ENCODE assay signal across 30 mouse cellular contexts in genomic region chr3:79086282-79086681, GRCm38 (mm10).
"Had no signal": no experiment of that assay in that cellular context is flagged by ENCODE, and none has a peak within 500 bp of the region (broad histone marks: within the 10 kb centered on the region; RNA-seq: fewer than 3 reads in every experiment).

No protein-coding gene starts in this region.

- ATAC-seq: liver, embryonic 12.5 days; lung, postnatal 0 days; midbrain, embryonic 13.5 days; midbrain, embryonic 15.5 days; midbrain, embryonic 16.5 days had no signal

- DNase-seq: left cerebral cortex, postnatal 4 days; liver, embryonic 13.5 days; lung, adult 18-20 months; lung, adult 2 months; lung, embryonic 14.5 days; lung, postnatal 10 days; lung, postnatal 14 days; lung, postnatal 36 days; lung, postnatal 4 days; midbrain, embryonic 14.5 days had no signal

- H3K4me2 ChIP-seq: limb, embryonic 12.5 days; limb, embryonic 13.5 days; limb, embryonic 15.5 days; liver, embryonic 12.5 days; liver, embryonic 13.5 days; liver, embryonic 15.5 days; lung, embryonic 14.5 days; lung, embryonic 15.5 days; midbrain, embryonic 11.5 days; midbrain, embryonic 12.5 days; midbrain, embryonic 13.5 days; midbrain, embryonic 15.5 days; neural tube, embryonic 12.5 days had no signal

- H3K27me3 ChIP-seq: limb, embryonic 12.5 days; limb, embryonic 13.5 days; limb, embryonic 15.5 days; liver, embryonic 12.5 days; liver, embryonic 13.5 days; liver, embryonic 15.5 days; lung, embryonic 15.5 days; megakaryocyte, embryonic 14.5 days; midbrain, embryonic 12.5 days; midbrain, embryonic 13.5 days; midbrain, embryonic 15.5 days; neural tube, embryonic 12.5 days had no signal

- H3K4me1 ChIP-seq: limb, embryonic 10.5 days; limb, embryonic 12.5 days; limb, embryonic 13.5 days; limb, embryonic 15.5 days; liver, embryonic 12.5 days; liver, embryonic 13.5 days; liver, embryonic 15.5 days; lung, embryonic 15.5 days; megakaryocyte, embryonic 14.5 days; midbrain, embryonic 10.5 days; midbrain, embryonic 12.5 days; midbrain, embryonic 13.5 days; midbrain, embryonic 15.5 days; neural tube, embryonic 12.5 days had no signal

- H3K4me3 ChIP-seq: left cerebral cortex, adult 2 months; limb, embryonic 10.5 days; limb, embryonic 12.5 days; limb, embryonic 13.5 days; limb, embryonic 15.5 days; liver, embryonic 12.5 days; liver, embryonic 13.5 days; liver, embryonic 15.5 days; lung, embryonic 15.5 days; megakaryocyte, embryonic 14.5 days; midbrain, embryonic 10.5 days; midbrain, embryonic 12.5 days; midbrain, embryonic 13.5 days; midbrain, embryonic 15.5 days; myocyte; neural tube, embryonic 12.5 days had no signal

- H3K27ac ChIP-seq: left cerebral cortex, adult 2 months; limb, embryonic 10.5 days; limb, embryonic 12.5 days; limb, embryonic 13.5 days; limb, embryonic 15.5 days; liver, embryonic 12.5 days; liver, embryonic 13.5 days; liver, embryonic 14.5 days; liver, embryonic 15.5 days; lung, embryonic 15.5 days; macrophage; midbrain, embryonic 10.5 days; midbrain, embryonic 12.5 days; midbrain, embryonic 13.5 days; midbrain, embryonic 15.5 days; neural tube, embryonic 12.5 days had no signal

- H3K9me3 ChIP-seq: limb, embryonic 10.5 days; limb, embryonic 12.5 days; limb, embryonic 13.5 days; limb, embryonic 15.5 days; liver, embryonic 12.5 days; liver, embryonic 13.5 days; liver, embryonic 15.5 days; lung, embryonic 15.5 days; megakaryocyte, embryonic 14.5 days; midbrain, embryonic 10.5 days; midbrain, embryonic 12.5 days; midbrain, embryonic 13.5 days; midbrain, embryonic 15.5 days; neural tube, embryonic 12.5 days had no signal

- H3K9ac ChIP-seq: limb, embryonic 12.5 days; limb, embryonic 13.5 days; limb, embryonic 15.5 days; liver, embryonic 12.5 days; liver, embryonic 13.5 days; liver, embryonic 14.5 days; liver, embryonic 15.5 days; lung, embryonic 14.5 days; lung, embryonic 15.5 days; midbrain, embryonic 12.5 days; midbrain, embryonic 13.5 days; midbrain, embryonic 15.5 days; neural tube, embryonic 12.5 days had no signal
